Mouse (Mus musculus): ENCODE data around the gene Cuzd1.

Gene Cuzd1

DNA sequence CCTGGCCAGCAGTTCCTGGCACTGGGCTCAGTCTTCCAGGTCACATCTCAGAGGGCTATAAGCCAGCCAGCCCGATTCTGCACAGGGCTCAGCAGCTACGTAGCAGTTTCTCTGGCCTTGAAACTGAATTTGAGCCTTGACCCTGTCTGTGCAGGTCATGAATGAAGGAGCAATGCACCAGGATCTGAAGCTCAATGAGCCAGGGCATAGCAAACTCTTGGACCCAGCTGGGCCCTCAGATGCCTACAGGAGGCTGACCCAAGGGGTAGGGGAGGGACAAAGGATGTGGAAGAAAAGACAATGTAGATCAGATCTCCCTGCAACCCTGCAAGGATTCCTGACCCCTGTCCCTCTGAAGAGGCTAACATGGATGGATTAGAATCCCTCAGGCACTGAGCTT, at the start of gene Cuzd1:
Gene Cuzd1, minus strand, starts transcription at position 101 of the 400 bp plus-strand sequence.
- DNase-seq (ENCODE audit: low spot score), result no peak

- no peak for DNase-seq (ENCODE audit: low spot score)
Observed at GRCm38 (mm10) chr7:131371470-131371860, 49.4 kb upstream of the Cuzd1 start.

DNA sequence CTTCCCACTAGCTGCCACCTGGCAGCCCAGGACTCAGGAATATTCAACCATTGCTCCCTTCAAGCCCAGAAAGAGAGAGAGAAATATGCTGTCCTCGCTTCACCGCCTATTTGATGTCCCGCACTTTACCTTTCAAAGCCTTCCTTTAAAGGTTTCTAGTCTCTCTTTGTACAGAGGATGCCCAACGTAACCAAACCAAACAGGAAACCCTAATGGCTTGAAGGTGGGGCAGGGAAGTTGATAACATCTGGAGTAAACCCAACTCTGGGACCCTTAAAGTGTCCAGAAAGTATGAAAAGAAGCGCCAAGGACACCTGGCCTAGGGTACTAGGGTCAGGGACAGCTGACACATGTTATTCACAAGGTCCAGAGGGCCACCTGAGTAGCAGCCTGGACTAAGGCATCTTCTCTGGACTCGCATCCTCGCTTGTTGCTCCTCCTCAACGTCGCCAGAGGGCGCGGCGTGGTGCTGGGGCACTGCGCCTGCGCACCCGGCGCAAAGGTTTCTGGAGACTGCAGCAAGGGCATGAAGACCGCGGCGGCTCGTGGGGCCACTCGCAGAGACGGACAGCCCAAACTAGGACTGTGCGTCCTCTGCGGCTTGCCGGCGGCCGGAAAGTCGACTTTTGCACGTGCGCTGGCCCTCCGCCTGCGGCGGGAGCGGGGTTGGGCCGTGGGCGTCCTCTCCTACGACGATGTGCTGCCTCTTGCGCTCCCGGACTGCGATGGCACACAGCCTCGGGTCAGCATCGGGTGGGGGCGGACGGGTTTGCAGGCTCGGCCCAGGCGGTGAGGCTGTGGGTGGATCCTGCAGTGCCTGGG, 48.8 kb upstream of the Cuzd1 start, which contains the start of gene Pstk:
Gene Pstk, plus strand, starts transcription at position 494 of the 822 bp plus-strand sequence.
- DNase-seq (ENCODE audit: low spot score), result peak; percentile 90

- peak; percentile 66 for DNase-seq (ENCODE audit: low spot score)
Observed at GRCm38 (mm10) chr7:131364131-131364530, 42.0 kb upstream of the Cuzd1 start.

DNA sequence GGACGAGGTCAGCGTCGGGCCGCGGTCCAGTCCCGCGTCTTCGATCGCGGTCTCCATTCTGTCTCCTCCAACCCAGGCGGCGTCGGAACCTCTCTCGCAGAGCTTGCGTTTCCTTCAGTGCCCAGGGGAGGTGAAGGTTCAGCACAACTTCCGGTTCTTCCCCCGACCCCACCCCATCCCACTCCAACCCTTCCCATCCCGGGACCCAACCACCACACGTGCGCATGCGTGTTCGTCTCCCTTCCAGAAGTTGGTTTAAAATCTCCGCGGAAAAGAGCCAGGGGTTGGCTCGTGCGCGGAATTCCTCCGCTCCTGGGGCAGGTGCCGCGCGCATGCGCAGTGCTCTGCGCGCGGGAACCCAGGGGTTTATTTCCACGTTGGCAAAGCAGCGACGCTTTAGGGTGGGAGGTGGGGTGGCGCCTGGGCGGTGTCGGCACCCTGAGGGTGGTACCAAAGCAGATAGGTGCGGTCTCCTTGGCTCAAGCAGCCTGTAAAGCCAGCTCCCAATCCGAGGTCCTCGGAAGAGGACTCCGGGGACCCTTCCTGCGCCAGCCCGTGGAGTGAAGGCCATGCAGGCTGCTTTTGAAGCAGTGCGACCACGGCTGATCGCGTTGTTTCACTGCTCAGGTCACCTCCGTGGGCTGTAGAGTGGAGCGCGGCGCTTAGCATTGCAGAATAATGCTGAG, 40.7 kb upstream of the Cuzd1 start, which contains the start of gene 2310057M21Rik:
Gene 2310057M21Rik, minus strand, starts transcription at position 145 of the 686 bp plus-strand sequence.
- DNase-seq (ENCODE audit: low spot score), result peak; percentile 98

GRCm38 (mm10) chr7:131362269-131362614, 40.1 kb upstream of the Cuzd1 start:
- no peak for DNase-seq (ENCODE audit: low spot score)

- DNase-seq (ENCODE audit: low spot score), result no peak
Observed at GRCm38 (mm10) chr7:131356105-131356504, 34.0 kb upstream of the Cuzd1 start.

DNA sequence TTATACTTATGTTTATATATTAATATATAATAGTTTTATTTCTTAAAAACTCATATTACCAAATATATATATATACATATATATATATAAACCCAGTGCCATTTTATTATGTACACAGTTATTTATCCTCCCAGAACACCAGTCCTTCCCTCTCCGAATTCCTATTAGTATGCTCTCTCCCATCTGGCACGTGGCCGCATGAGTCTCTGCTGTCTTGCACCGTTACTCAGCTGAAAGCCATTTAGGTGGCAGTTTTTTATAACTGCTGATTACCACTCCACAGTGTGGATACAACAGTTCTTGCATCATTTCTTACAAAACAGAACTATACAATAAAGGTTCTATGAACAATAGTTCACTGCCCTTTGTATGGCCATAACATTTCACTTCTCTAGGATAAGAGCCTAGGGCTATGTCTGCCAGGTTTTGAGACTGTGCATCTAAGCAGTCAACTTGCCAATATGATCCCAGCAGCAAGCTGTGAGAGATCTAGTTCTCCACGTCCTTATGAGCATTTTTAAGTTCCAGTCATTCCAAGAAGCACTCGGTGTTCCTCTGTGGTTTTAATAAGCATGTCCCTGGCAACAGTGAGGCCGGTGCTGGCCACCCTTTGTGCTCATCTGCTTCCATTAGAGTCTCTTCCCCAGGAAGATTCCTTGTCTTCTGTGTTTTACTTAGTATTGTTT, 23.9 kb upstream of the Cuzd1 start:
- DNase-seq (ENCODE audit: low spot score), result no peak

DNA sequence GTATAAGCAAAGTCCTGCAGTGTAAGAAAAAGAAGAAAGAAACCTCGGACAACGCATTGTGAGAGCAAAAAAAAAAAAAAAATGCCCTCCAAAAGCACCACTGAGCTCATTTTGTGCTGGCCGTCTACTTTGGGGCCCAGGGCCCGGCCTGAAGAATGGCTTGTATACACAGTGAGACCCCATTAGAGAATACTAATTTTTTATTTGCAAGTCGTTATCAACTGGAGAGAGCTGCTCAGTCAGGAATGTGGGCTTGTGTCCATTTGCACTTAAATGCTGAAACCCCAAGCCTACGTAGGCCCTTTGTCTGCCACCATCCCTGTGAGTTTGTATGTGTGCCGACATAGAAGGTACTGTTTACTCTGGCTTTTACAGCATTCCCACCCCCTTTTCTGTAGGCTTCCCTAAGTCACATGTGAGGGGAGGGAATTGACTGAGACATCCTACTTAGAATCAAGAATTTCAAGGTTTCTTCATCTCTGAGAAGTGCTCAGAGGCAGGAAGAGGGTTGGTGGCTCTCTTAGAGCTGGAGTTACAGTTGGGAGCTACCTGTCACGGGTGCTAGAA, 15.5 kb upstream of the Cuzd1 start:
- DNase-seq (ENCODE audit: low spot score), result no peak

- no peak for DNase-seq (ENCODE audit: low spot score)
Observed at GRCm38 (mm10) chr7:131333564-131333963, 11.5 kb upstream of the Cuzd1 start, which contains the start of gene Fam24a. Gene Fam24a (plus strand): TSS chr7:131333864.

DNA sequence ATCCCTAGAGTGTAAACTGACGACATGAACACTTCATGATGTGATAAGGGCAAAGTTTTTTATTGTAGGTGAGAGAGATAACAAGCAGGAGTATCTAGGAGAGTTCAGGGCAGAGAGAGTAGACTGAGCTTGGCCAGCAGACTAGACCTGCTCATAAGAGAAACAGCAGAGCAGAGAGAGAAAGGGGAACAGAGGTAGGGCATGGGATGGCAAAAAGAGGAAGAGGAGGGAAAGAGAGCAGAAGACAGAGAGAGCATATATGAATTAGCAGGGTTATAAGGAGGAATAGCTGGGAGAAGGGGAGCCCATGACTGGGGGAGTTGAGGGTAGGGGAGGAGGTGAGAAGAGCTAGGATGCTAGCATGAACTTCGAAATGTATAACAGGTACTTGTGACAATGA, 9.6 kb upstream of the Cuzd1 start:
- DNase-seq (ENCODE audit: low spot score), result no peak

DNA sequence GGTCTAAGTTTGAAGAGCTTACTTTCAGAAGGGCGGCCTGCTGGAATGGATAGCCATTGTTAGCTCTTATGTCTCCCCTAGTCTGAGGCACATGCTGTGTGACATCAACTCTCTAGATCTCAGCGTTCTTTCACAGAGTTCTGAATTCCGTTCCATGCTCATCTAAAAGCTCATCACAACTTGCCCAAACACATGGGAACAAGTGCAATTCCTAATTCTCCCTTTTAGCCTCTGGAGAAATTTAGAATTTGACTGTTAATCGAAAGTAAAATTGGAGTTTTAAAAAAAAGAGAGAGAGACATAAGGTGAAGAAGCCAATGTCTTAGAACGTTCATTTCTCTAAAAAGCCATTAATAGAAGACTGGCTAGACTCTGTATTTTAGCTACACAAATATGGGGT, 7.3 kb upstream of the Cuzd1 start, which contains the start of gene Fam24b:
Gene Fam24b, minus strand, starts transcription at position 101 of the 400 bp plus-strand sequence.
- DNase-seq (ENCODE audit: low spot score), result no peak

DNA sequence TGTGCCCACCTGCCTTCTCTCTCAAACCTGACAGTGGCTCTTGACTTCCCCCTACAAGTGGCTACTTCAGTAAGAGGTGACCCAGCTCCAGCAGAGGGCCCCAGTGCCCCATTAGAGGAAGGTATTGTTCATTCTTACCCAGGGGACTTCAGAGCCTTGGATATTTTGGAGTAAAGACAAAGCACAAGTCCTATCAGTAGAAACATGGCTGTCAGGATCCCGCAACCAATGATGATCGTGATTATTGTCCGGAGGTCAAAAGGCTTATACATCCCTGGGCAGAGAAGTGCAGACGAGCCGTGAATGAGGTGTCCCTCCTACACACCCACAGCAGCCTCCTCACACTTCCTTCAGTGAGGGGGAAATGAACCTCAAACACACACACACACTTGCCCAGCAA, 5.0 kb upstream of the Cuzd1 start:
- DNase-seq (ENCODE audit: low spot score), result no peak

GRCm38 (mm10) chr7:131318340-131318739, 3.8 kb downstream of the Cuzd1 start:
- DNase-seq (ENCODE audit: low spot score), result no peak

- no peak for DNase-seq (ENCODE audit: low spot score)
Observed at GRCm38 (mm10) chr7:131317587-131317986, 4.5 kb downstream of the Cuzd1 start.

GRCm38 (mm10) chr7:131314493-131314892, 7.6 kb downstream of the Cuzd1 start:
- no peak for DNase-seq (ENCODE audit: low spot score)

- DNase-seq (ENCODE audit: low spot score), result no peak
Observed at GRCm38 (mm10) chr7:131306733-131307132, 15.4 kb downstream of the Cuzd1 start.

DNA sequence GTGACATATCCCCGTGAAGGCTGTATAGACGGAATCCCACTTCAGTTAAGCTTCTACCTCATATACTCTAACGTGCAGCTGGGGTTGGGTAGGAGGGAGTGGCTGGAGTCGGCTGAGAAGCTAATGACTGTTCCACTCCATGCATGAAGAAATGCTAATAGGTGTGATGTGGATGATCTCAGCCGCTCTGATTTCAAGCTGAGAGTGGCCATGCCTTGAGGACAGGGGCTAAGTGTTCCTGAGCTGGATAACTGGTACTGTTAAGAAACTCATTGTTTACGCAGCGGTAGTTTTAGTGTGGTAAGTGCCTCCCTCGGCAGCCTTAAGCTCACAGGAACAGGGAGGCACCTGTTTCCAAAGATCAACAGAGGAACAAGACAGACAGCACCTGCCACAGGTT, 18.8 kb downstream of the Cuzd1 start:
- DNase-seq (ENCODE audit: low spot score), result no peak

GRCm38 (mm10) chr7:131297151-131297550, 24.9 kb downstream of the Cuzd1 start:
- no peak for DNase-seq (ENCODE audit: low spot score)

DNA sequence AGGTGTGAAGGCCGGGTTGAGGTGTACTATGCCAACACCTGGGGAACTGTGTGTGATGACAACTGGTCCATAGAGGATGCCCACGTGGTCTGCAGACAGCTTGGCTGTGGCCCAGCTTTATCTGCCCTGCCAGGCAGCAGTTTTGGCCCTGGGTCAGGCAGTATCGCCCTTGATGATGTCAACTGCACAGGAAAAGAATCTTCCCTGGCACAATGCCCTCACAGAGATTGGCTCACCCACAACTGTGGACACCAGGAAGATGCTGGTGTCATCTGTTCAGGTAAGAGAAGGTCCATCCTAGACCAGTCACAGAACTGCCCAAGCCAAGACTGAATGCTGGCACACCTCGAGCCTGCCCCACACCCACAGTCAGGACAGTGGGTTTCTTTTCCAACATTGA, 56.2 kb downstream of the Cuzd1 start:
- DNase-seq (ENCODE audit: low spot score), result no peak

DNA sequence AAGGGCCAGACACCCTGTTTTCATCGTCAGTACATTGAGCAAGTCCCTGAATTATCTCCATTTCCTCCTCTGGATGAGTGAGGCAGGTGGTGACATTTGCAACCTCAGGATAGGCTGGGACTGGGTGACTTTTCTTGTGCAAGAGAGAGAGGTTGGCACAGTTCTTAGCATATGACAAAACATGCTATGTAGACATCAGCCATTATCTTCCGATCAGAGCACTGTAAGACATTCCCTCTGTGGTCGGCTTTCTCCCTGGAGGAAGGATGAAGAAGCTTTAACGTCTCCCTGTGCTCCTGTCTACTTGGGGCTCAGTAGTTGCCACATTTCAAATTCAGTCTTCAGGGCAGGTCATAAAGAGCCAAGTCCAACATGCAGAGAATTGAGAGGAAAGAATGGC, 57.8 kb downstream of the Cuzd1 start:
- no peak for DNase-seq (ENCODE audit: low spot score)

DNA sequence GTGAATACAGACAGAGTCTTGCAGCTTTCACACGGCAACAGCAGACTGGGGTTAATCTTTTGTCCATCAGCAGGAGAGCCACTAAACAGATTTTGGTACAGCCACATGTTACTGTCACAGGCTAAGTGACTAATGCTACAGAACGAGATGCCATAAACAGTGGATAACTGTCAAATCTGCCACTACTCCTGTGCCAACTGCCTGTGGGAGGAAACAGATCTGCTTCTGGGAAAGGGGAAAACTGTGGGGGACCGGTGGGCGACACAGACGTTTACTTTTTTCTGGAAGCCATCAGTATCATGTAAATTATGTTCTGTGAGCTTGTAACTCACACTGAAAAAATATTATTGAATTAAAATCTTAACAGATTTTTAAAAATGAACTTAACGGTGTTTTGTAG, 61.1 kb downstream of the Cuzd1 start:
- DNase-seq (ENCODE audit: low spot score), result no peak

All from yolk sac, embryonic 10.5 days (tissue).